Mouse (Mus musculus) MEL-GATA-1-ER (cell line): ENCODE measurements at regions not wholly inside any gene's neighbourhood (a gene's known extent, or its start where the extent isn't known, plus 50 kb on each side); places are given as distances from the start of the nearest gene placed in this dataset.
"Not testable (repeated sequence)": the region's sequence is repeated elsewhere in the genome, so short reads cannot be mapped to it uniquely, and the experiment has no call there.

Experiments used
- DNase-seq: peaks from one replicate; pipeline ENCODE4 v3.0.0-alpha.2; 2012; ENCODE audit warnings: low read depth; ENCODE audit errors: extremely low read depth

DNA sequence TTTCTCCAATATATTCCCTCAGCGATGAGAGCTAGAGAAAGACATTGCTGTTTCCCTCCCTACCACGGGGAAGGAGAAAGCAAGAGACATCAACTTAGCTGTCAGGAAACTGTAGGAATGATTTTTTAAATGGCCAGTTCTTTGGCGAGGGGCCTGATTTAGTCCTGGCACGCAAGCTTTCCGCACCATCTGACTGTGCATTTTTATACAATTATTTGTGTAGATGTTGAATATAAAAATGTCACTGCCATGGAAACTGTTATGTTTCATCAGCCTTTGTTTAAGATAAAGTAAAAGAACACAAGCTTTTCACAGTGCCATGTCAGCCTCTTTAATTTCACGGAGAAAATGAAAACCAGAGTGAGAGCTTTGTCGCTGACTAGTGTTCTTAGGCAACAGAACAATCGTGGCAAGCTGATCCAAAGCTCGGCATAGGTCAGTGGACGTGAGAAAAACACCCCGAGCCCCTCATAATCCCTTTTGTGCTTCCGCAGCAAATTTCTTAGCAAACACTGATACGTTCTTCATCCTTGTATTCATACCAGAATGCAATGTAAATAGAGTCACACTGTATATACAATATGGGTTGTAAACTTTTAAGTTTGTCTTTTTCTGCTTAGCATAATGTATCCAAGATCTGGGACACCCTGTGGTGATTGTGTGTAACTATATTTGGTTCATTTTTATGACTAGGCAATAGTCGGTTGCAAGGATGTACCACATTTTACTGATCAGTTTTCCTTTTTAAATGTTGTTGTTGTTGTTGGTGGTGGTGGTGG, 79.9 kb upstream of the Tars start:
- DNase-seq: no peak

DNA sequence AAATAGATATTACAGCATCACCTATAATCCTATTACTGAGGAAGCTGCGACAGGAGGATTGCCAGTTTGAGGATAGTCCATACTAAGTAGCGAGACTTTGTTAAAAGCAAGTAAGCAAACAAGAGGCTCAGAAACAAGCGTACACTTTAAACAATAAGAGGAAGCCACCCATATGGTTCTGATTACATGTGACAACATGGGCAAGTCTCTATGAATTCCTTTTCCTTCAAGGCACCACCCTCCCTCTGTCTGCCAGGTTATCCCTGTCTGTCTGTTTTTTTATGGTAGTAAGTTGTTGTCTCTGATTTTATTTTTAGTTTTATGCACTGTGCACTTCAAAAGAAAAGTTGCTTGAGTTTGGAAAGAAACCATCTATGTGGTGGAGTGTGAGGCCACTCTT, 76.8 kb upstream of the Tars start:
- no peak for DNase-seq

DNA sequence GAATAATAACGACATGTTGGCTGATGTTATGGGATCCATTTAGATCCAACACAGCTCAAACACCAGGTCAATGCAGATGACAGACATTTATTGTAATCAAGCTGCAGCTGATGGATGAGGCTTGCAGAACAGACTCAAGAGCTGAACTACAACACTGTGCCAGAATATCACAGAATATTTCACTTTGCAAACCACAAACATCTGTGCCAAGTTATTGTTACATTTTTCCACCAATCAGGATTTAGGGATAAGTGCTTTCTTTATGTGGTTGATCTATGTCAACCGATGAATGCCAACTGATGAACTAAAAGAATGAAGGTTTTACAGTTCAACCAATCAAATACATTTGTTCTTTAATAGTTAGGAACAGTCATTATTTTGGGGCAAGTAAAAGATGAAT, 63.9 kb upstream of the Tars start:
- no peak for DNase-seq

DNA sequence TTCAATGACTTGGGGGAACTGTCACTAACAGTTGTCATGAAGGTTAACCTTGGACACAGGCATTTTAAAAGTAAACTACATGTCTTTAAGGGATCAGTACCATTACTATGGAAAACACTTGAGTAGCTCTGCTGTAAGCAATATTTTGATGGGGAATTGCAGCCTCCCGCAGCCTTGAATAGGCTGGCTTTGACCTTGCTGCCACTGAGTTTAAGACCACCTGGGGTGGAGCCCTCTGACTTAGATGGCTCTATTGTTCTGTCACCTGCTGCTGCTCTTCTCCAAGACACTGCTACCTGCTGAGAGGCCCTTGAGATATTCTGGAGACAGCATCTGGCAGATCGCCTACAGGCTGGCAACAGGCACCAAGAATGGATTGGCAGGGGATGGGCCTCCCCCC, 62.1 kb upstream of the Tars start:
- not testable (repeated sequence) for DNase-seq

DNA sequence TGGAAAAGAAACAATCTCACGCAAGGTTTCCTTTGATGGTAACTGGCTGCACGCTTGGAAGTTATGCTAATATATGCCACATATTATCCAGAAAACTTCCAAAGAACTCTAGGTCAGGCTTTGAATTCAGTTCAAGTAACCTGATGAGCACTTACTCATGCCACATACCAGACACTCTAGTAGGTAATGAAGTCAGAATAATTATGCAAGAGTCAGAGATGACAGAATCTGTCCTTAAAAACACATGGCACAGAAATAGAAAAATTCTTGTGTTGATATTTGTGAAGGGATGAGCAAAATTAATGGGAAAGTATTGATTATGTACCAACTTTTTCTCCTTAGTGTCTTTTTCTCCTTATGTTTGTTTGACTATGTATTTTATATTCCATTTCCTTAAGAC, 59.8 kb upstream of the Tars start:
- DNase-seq: no peak

DNA sequence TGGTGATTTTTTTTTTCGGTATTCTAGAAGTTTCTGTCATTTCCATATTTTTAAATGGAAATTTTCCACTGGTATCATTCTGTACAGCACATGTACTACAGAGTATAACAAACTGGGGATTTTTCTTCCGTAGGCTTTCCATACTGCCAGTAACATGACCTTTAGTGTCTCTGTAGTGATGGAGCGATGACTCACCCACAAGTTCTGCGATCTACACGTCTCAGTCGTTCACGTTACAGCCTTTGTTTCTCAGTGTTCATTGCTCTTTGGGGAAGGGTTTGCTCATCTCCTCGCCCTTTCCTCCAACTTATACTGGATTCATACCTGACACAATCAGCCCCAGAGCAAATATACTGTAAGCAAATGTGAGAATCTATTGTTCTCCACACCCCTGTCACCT, 57.8 kb upstream of the Tars start:
- no peak for DNase-seq

DNA sequence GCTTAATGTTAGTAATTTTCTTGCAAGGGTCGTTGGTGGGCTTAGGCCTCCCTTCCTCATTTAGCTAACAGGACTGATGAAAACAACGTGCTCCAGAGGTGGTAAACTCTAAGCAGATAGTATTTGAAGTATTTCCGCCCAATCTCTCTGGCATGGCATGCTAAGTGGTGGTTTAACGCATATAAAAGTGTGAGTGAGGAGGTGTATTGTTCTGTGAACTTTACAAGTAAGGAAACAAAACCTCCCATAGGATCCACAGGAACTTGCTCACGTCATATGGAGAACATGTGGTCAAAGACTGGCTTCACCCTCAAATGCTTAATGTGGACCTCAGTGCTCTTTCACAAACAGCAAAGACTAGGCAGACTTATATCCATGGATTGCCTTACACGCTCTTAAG, 56.5 kb upstream of the Tars start:
- DNase-seq: no peak

DNA sequence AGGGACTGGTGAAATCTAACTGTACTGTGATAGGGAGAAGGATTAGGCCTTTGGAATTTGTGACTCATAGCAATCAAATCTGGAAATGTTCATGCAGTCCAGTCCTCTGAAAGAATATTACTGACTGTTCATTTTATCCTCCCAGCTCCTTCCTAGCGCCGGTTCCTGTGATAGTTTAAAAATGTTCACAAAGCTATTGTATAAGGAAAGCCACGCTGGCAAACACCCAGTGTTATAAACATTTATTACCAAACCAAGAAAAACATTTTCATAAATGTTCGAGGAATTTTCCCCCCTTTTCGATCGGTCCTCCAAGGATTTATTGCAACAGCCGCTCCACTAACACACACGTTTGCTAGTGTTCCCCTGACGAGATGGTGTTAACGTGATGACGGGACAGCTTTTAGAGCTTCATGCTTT, 55.9 kb upstream of the Tars start:
- no peak for DNase-seq

DNA sequence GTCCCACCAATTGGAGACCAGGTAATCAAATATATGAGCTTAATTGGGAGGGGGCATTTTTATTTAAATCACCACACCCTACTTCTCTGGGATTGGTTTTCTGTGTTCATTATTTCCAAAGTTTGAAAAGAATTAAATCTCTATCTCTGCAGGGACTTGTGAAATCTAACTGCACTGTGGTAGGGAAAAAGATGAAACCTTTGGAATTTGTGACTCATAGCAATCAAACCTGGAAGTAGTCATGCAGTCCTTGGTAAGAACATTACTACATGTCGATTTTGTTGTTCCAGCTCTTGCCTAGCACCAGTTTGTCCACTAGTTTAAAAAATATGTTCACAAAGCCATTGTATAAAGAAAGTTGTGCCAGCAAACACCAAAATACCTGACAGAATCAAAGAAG, 54.5 kb upstream of the Tars start:
- DNase-seq: no peak

DNA sequence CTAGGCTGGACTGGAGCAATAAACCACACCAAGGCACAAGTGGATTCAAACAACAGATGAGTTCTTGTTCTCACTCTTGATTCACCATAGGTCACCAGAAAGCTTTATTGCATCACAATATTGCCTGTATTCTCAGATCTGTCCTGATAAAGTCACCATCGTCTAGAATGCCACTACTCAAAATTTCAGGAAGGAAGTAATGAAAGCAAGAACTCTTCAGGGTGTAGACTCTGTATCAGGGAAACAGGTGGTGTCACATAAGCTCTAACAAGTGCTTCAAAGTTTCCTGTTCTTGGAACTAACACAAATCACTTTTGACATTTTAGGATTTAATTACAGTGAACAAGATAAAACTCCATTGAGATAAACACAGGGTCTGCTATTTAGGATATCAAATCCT, 52.2 kb upstream of the Tars start:
- no peak for DNase-seq
